Mouse (Mus musculus) liver, adult 2 months (tissue): ENCODE results near the gene Vps35l.

Experiments used
- CTCF ChIP-seq: fragments of 200-500 bp; IDR thresholded peaks from 2 replicates; pipeline ENCODE4 v1.5.1; 2011; ENCODE audit warnings: low read depth, low read length, control low read depth
- POLR2A ChIP-seq: fragments of 200-500 bp; IDR thresholded peaks from 2 replicates; pipeline ENCODE4 v1.6.1; 2011; ENCODE audit warnings: low read length, control low read depth; ENCODE audit not compliant: insufficient read depth; ENCODE audit errors: extremely low read depth

GRCm38 (mm10) chr7:118801791-118802190 lies 61.8 kb downstream of the Vps35l start:
- TF ChIP-seq POLR2A (no peak), CTCF (no peak)
